Mouse (Mus musculus) heart, adult 9 months (tissue): ENCODE results near the gene Slc2a5.

Experiments
- DNase-seq, 2 experiments: peaks; one replicate each; pipeline ENCODE4 v3.0.0; 2022; ENCODE audit warnings: low spot score in 2 of 2

Slc2a5 gene

DNA sequence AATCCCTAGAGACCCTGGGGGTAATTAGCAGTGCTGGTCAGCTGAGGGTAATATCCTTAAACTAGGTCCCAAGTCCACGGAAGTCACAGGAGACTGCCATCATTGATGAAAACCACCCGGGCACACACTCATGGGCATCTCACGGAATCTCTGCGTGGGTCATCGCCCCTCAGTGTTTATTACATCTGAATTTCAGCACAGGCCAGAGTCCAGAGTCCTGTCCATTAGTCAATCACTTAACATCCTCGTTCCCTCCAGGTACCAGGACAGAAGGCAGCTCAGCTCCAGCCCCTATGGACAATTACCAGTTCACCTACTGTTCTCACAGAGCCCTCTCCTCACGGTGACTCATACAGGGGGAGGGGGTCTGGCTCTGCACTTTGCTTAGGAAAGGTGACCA, 16.3 kb upstream of the Slc2a5 start:
- no peak for DNase-seq

DNA sequence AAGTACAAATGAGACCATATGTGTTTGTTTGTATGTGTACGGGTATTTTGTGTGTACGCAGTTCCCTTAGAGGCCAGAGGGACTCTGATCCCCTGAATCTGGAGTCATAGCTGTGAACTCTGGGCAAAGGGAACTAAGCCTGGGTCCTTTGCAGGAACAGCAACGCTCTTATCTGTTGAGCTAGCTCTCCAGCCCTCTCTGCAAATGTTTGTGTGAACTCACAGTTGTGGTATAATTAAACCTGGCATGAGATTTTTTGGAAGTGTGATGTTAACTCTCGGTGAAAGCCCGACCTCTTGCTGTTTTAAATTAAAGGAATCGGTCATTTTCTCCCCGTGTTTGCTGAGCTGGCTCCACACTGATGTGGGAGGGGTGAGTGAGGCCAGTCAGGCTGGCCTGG, 13.4 kb upstream of the Slc2a5 start:
- no peak for DNase-seq

DNA sequence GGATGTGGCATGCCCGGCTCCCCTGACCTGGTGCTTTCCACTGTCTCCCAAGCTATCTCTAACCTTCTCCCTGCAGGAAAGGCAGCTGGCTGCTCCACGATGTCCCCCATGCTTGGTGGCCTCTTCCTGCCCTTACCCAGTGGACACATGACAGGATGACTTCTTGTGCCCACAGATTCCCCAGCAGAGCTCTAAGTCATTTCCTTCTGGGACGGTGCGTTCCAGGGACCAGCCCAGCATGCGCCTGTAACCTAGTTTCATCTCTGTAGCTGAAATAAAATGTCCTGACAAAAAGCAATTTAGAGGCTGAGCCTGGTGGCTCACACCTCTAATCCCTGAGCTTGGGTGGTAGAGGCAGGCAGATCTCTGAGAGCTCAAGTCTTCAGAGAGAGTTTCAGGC, 12.4 kb upstream of the Slc2a5 start:
- no peak for DNase-seq

DNA sequence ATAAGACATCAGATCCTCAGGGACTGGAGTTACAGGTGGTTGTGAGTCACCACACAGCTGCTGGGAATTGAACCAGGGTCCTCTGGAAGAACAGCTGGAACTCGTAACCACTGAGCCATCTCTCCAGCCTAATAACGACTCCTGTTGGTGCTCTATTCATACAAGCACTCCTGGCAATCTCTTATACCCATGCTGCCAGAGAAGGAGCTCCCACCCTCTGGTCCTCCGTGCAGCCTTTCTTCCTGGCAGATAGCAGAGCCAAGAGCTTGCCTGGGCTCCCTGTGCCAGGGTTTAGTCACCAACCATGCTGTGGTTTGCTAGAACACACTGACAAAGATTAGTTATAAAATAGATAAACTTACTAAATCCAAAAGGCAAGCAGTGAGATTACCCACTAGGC, 9.4 kb upstream of the Slc2a5 start:
- no peak for DNase-seq

DNA sequence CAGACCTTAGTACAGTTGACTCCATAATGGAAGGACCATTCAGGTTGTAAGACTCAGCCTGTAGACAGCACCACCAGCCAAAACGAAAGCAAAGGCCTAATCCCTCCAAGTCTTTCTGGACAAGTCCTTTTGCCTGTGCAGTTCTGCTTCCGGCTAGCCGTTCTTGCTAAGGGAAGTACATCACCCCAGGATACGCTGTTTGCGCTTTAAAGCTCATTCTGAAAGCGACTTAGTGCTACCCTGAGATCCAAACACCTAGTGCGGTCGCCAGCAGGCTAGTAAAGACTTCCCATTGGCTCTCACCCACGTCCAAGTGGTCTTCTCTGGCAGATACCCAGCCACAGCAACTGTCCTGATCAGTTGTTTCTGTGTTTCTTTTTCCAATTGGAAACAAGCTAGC, 8.7 kb upstream of the Slc2a5 start:
- DNase-seq, result no peak

DNA sequence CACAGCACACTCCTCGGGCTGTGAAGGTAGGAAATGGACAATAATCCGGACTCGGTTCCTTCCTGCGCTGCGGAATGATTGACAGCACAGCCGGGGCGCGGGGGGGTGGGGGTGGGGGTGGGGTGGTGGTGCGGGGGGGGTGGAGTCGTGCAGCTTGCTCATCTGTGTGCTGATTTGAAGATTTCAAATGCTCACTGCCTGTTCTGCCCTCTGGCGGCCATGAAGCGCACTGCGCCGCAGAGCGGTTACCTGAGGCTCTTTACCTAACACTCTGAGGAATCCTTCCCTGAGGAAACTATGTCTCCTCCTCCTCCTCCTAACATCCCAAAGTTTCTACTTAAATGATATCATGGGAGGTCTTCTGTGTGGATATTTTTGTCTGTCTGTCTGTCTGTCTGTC, 6.2 kb upstream of the Slc2a5 start:
- no peak for DNase-seq

DNA sequence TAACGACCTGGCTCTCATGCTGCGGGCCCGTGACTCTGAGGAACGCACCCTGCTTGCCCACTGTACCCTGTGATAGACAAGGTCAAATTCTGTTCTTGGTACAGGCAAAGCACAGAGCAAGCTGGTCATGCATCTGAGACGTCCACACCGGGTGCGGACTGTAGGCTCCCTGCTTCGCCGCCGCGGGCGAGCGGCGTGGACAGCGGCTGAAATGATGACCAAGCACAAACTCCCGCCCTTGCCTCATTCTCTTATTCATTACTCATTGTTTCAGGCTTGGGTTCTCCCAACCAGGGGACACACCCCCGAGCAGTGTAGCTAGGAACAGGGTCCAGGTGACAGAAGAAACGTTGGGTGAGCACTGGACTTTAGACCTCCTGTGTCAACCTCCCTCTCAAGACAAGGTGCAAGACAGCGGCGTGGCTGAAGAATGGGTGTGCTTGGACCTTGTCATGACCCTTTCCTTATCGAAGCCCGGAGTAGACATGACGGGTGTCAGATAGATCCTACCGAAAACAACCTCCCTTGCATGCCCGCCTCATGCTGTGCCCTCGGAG, 4.5 kb upstream of the Slc2a5 start:
- DNase-seq, result no peak

DNA sequence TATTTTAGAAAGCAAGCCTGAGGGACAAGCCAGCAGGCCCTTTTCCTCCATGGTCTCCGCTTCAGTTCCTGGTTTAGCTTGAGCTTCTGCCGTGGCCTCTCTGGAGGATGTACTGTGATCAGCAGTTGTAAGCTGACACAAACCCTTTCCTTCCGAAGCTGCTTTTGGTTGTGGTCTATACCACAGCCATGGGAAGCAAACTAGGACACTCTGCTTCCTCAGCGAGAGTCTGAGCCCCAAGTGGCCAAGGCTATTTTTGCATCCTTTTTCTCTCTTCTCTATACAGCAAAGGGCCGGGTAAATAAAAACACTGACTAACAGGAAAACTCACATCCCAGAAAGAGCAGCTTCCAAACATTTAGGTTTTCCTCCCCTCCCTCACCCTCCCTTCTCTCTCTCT, 1.8 kb upstream of the Slc2a5 start:
- DNase-seq, result peak in 1 of 2 experiments; percentile 30

DNA sequence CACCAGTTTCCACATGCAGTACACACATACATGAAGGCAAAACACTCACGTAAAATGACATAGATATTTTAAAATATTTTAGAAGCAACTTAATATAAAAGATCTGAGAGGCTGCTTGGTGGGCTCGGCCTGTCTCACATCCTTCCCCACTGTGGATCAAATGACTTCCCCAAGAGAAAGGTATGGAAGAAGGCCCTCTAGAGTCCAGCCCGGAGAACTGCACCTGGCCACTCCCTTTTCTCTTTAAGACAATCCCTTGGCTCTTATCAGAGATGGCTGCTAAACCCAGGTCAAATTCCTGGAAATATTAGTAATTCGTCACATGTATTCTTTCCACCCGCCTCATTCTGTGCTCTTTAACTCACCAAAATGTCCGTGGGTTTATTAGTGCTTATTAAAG, 920 bp upstream of the Slc2a5 start:
- no peak for DNase-seq

DNA sequence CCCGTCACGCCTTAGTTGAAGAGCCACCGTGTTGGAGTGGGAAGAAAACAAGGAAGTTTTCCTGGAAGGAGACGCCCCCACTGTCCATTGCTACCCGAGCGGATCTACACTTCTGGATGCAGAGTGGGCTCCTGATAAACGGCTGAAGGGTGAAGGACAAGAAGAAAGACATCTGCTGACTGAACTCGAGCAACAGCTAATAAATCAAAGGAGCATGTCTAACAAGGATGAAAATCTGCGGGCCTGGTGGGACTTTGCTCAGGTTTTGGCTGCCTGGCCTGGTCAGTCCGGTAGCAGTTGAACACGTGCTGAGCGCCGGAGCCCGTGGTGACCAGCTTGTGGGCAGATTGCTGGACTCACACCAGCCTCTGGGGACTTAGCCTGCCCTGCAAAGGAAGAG, 557 bp downstream of the Slc2a5 start:
- DNase-seq, result no peak

DNA sequence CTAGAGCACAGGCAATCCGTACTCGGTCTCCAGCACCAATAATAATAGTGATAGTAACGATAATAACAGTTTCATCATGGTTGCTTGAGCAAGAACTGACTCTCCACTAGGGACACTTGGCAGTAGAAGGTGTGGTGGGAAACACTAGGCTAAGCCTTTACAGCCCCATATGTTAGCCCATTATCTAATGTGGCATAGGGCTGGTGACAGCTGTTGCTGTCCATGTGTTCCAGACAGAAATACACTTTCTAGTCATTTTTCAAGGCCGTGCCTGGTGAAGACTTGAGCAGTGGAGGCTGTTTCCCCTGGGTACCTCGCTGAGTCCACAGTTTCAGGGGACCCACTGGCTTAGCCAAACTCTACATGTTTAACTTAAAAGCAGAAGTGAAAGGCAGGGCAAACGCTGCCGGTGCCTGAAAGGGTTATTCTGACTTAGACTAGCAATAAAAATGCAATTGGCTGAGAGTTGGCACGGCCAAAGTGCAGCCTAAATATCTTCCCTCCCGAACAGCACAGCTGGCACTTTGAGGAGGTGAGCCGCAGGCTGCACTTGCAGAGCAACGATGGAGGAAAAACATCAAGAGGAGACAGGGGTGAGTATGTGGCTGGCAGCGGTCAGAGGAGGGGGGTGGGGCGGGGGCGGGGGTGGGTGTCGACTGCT, 1.2 kb downstream of the Slc2a5 start:
- no peak for DNase-seq

DNA sequence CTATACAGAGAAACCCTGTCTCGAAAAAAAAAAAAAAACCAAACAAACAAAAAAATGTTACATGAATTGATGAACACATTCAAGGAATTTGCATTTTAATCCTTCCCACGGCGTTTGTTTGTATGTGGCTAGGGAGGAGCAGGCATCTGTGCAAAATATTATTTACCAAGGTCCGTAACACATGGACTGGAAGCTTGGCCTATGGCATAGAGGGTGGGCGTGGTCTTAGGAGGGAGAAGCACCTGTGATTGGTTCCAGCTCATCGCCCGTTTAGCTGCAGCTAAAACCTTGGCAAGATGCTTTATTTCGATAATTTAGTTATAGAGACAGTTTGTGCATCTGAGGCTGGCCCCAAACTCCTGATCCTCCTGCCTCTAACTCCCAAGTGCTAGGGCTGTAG, 2.3 kb downstream of the Slc2a5 start:
- no peak for DNase-seq

DNA sequence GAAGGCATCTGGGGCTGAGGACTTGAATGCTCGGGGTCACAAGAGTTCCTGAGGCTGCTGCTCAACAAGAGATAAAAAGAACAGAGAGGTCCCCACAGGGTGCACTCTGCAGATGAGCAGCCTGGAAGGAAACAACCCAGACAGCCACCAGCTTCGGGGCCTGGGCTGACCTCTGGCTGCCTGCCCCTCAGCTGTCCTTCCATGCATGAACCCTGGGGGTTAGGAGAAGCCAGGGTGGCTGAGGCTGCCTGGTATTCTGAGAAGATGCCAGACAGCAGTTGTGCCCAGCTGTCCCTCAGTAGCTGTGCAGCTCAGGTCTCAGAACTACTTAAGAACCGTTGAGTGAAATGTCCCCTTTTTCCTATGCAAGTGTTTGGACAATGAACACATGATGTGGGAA, 3.4 kb downstream of the Slc2a5 start:
- no peak for DNase-seq

DNA sequence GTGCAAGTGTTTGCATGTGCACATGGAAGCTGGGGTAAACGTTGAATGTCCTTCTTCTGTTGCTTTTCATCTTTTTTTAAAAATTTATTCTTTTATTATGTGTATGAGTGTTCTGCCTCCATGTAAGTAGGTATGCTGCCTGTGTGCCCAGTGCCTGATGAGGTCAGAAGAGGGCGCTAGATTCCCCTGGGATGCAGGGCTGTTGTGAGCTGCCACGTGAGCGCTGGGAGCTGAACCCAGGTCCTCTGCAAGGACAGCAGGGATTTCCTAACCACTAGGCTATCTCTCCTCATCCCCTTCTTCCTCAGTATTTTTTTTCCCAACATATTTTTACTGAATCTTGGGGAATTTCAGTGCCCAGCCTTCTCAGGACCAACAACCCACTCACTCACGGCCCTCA, 7.3 kb downstream of the Slc2a5 start:
- DNase-seq, result no peak

DNA sequence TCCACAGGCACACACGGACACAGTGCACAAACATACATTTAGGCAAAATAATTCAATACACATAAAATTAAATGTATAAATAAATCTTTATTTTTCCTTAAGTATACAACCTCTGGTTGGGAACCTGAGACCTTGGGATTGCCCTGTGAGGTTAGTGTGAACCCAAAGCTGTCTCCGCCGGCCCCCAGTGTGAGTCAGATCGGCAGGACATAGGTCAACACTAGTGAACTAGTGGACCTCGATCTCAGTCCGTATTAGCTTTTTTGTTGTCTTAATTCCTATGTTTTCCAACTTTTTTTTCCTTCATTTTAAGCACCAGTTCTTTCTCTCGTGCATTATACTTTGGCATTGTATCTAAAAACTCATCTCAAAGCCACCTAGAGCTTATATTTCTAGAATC, 8.8 kb downstream of the Slc2a5 start:
- DNase-seq, result no peak

DNA sequence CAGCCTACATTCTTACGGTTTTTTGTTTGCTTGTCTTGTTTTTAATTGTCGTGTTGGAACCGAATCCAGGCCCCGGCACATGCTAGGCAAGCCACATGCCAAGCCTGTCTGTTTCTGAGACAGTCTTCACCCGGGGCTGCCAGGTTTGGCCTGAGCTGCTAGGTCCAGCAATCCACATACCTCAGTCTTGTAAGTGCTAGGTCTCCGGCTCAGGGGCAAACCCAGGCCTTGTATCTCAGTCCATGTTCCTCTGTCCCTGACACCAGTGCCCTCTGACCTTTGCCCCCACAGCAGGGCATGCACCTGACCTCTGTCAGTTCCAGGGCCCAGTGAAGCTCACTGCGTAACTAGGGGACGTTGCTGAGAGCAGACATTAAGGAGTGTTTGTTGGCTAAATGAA, 9.5 kb downstream of the Slc2a5 start:
- DNase-seq, result no peak

DNA sequence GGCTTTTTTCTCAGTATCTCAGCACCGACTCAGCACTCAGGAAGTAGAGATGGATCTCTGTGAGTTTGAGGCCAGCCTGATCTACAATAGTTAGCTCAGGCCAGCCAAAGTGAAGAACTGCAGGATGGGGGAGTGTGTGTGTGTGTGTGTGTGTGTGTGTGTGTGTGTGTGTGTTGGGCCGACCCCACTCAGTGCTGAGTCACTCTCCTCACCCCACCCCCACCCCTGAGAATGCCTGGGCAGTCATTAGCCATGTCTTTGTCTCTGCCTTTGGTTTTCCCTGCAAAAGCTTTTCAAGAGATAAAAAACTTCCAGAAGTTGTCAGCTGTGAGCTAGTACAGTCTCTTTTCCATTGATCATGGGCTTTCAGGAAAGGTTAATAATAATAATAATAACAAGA, 11.6 kb downstream of the Slc2a5 start:
- no peak for DNase-seq

DNA sequence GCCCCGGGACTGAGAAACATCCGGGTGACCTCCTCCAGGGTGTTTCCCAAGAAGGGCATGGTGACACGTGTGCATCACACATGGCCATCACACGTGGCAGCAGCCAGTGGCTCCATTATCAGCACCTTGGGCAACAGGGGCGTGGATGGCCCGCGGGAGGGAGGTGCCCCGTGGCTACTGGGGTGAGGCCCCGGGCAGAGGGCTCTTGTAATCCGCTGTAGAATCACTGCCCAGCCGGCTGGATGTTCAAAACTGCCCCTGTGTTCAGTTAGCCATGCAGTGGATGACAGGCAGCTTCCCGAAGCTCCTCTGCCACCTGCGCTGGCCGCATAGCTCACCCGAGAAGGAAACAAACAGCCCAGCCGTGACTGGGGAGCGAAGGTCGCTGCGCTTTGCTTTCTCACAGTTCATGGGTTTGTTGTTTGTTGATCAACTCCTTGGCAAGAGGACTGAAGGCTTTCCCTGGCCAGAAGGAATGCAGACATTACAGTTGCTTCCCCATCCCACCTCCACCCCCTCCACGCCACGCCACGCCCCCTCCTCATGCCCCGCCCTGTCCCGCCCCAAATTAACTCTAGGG, 13.7 kb downstream of the Slc2a5 start:
- peak; percentile 18 to 42 for DNase-seq

DNA sequence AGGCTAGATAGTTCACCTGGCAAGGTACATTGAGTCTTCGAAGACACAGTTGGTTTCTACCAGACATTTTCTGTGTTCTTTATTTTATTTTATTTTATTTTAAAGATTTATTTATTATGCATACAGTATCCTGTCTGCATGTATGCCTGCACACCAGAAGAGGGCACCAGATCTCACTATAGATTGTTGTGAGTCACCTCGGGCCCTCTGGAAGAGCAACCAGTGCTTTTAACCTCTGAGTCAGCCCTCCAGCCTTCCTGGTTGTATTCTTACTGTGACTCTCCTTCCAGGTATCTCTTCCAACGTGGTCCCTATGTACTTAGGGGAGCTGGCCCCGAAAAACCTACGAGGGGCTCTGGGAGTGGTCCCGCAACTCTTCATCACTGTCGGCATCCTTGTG, 16.2 kb downstream of the Slc2a5 start:
- no peak for DNase-seq

DNA sequence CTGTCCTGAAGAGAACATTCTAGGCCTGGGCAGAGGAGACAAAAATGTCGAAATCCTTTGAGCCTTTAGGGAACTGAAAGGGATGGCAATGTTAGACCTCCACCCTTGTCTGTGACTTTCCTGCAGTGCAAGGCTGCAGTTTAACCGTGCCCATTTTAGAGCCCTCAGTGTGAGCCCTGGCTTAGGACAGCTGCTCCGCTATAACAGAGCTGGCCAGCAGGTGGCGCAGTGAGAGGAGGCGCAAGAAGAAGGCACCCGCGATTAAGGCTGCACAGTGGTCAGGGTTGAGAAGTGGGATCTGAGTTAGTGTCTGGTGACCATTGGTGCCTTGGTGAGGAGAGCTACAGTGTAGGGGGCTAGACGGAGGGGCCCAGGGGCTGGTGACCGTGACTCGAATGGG, 17.6 kb downstream of the Slc2a5 start:
- DNase-seq, result peak; percentile 40 to 48

DNA sequence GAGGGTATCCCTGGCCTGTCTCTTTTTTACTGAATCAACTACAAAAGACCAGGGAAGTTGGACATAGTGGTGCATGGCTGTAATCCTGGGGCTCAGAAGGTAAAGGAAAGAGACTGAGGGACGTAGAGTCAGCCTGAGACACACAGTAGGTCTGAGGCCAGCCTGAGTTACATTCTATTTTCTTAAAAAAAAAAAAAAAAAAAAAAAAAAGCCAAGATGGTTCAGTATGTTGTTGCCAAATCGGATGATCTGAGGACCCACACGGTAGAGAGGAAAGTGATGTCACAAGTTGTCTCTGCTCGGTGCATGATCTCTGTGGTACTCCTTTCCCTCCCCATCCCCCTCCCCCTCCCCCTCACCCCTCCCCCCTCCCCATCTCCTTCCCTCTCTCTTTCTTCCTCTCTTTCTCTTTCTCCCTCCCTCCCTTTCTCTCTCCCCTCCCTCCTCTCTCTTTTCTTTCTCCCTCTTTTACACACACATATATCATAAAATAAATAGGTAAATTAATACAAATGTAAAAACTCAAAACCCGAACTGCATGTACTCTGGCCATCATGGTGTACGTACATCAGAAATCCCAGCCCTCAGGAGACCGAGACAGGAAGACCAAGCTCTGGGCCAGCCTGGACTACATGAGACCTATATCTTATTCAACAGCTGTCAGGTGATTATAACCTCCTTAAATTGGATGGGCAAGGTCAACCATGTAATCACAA, 18.4 kb downstream of the Slc2a5 start:
- no peak for DNase-seq

DNA sequence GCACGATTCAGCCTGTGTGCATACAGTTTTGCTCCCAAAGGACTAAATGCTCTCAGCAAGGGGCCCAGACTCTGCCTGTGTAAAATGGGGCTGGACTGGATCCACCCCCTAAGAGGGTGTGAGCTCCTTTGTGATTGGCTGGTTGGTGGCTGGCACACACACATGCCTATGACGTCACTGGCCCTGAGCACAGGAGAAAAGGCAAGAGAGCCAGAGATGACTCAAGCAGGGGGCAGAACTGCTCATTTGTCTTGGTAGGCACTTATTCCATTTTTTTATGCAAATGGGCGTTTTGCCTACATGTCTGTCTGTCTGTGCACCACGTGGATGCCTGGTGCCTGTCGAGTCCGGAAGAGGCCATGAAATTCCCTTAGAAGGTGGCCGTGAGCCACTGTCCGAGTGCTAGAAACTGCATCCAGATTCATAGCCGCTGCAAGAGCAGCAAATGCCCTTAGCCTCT, 19.0 kb downstream of the Slc2a5 start:
- peak; percentile 13 to 17 for DNase-seq

DNA sequence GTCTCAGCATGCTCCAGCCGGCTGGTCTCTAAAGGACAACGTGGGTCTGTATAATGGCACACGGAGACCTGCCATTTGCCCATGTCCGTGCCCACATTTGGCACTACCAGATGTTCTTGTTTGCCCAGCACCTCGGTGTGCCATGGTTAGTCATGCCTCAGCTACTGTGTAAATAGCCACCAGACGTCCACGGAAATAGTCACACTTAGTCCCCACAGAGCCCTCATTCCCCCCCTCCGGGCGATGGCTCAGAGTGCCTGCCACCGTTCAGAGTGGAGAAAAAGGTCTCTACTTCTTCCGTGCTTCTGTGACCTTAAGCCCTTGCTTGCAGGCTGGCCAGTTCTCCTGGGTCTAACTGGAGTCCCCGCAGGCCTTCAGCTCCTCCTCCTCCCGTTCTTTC, 20.0 kb downstream of the Slc2a5 start:
- no peak for DNase-seq
